Comparison of ENCODE assay signal across 8 mouse cellular contexts in genomic region chr4:46664123-46665009, GRCm38 (mm10). TPM values are rescaled to one million over a fixed set of nuclear protein-coding genes. Genes with fewer than 3 reads are reported as not detected.
DNase-seq lines count a peak whose midpoint lies in the region; ATAC-seq lines count a peak whose summit lies in the region.

No protein-coding gene starts in this region.

- peak; percentile 86 for ATAC-seq in forebrain, embryonic 14.5 days
- peak; percentile 84 for ATAC-seq in limb, embryonic 12.5 days (ENCODE audit: insufficient number of reproducible peaks, insufficient read depth, low FRiP score, low TSS enrichment, low read depth)
- peak; percentile 89 for ATAC-seq in stomach, embryonic 14.5 days (ENCODE audit: insufficient number of reproducible peaks, insufficient read depth, low FRiP score, low read depth)

- intact Hi-C loops in heart, postnatal 25 days (cut with DNase I) = no loop called here

- H3K9me3 ChIP-seq in forebrain, embryonic 14.5 days (replicated peaks; ENCODE audit: control insufficient read depth, low read length) = no peaks in the 10 kb centered on the region
- H3K9me3 ChIP-seq in limb, embryonic 12.5 days = 0 out of 2 replicates have a peak, but pooled peaks cover 7% of the 10 kb centered on the region
- no peaks in the 10 kb centered on the region for H3K9me3 ChIP-seq in stomach, embryonic 14.5 days (ENCODE audit: control insufficient read depth, low read depth, low read length)

- peak overlapping the region; percentile 28 for H3K4me3 ChIP-seq in forebrain, embryonic 14.5 days (ENCODE audit: low read depth, low read length)
- peak overlapping the region; percentile 43 for H3K4me3 ChIP-seq in limb, embryonic 12.5 days (replicated peaks)
- H3K4me3 ChIP-seq in stomach, embryonic 14.5 days (ENCODE audit: low read depth, low read length) = peak overlapping the region; percentile 40

- H3K27ac ChIP-seq in forebrain, embryonic 14.5 days (ENCODE audit: low read depth, low read length) = no peak overlapping the region; the same call in 1 of the 2 replicates
- H3K27ac ChIP-seq in limb, embryonic 12.5 days = peak overlapping the region; percentile 94
- H3K27ac ChIP-seq in stomach, embryonic 14.5 days (ENCODE audit: low read length) = peak overlapping the region; percentile 81

- H3K4me1 ChIP-seq in forebrain, embryonic 14.5 days (ENCODE audit: control insufficient read depth, insufficient read depth, low read length) = 0 out of 2 replicates have a peak, but pooled peaks cover 2% of the 10 kb centered on the region
- peaks cover 17% of the 10 kb centered on the region for H3K4me1 ChIP-seq in limb, embryonic 12.5 days (replicated peaks)
- peaks cover 6% of the 10 kb centered on the region; the same call in 1 of the 2 replicates for H3K4me1 ChIP-seq in stomach, embryonic 14.5 days (ENCODE audit: control insufficient read depth, insufficient read depth, low read length)

- peak; percentile 65 for DNase-seq in ES-CJ7 (ENCODE audit: low read depth, low spot score)
- DNase-seq in adrenal gland, adult 18-20 months (ENCODE audit: low spot score in 2 of 2) = peak; percentile 54 to 66
- DNase-seq in forebrain, embryonic 14.5 days (ENCODE audit: low spot score) = peak; percentile 63
- DNase-seq in heart, postnatal 25 days (ENCODE audit: low spot score) = peak; percentile 45
- peak; percentile 85 for DNase-seq in mesoderm, embryonic 11.5 days (ENCODE audit: low read depth, low spot score)
- no peak for DNase-seq in layer of hippocampus, adult 9-10 months (ENCODE audit: low spot score)

- peak overlapping the region; percentile 54 for H3K9ac ChIP-seq in forebrain, embryonic 14.5 days (ENCODE audit: low read length)
- H3K9ac ChIP-seq in limb, embryonic 12.5 days (replicated peaks) = peak overlapping the region; percentile 73
- peak overlapping the region; percentile 49 for H3K9ac ChIP-seq in stomach, embryonic 14.5 days (replicated peaks; ENCODE audit: low read depth, low read length)

- WGBS in forebrain, embryonic 14.5 days = 4% methylated on average over 34 of the region's 34 CpGs
- 2% methylated on average over 34 of the region's 34 CpGs for WGBS in limb, embryonic 12.5 days
- 2% methylated on average over 34 of the region's 34 CpGs for WGBS in stomach, embryonic 14.5 days

- H3K4me2 ChIP-seq in forebrain, embryonic 14.5 days (ENCODE audit: low read length) = peak overlapping the region; percentile 61
- H3K4me2 ChIP-seq in limb, embryonic 12.5 days = peak overlapping the region; percentile 77
- peak overlapping the region; percentile 75 for H3K4me2 ChIP-seq in stomach, embryonic 14.5 days (replicated peaks; ENCODE audit: low read depth, low read length)

- no peaks in the 10 kb centered on the region for H3K36me3 ChIP-seq in forebrain, embryonic 14.5 days (ENCODE audit: control insufficient read depth, insufficient read depth, low read length)
- no peaks in the 10 kb centered on the region for H3K36me3 ChIP-seq in limb, embryonic 12.5 days
- H3K36me3 ChIP-seq in stomach, embryonic 14.5 days (ENCODE audit: control insufficient read depth, insufficient read depth, low read length) = no peaks in the 10 kb centered on the region

- 0 out of 2 replicates have a peak, but pooled peaks cover 3% of the 10 kb centered on the region for H3K27me3 ChIP-seq in forebrain, embryonic 14.5 days (replicated peaks; ENCODE audit: control insufficient read depth, insufficient read depth, low read length)
- H3K27me3 ChIP-seq in limb, embryonic 12.5 days = peaks cover 6% of the 10 kb centered on the region; the same call in 1 of the 2 replicates
- H3K27me3 ChIP-seq in stomach, embryonic 14.5 days (ENCODE audit: control insufficient read depth, insufficient read depth, low read length) = no peaks in the 10 kb centered on the region

RNA-seq across cellular contexts. Expression of gene Tbc1d2, which starts 14.4 kb away (rescaled TPM):
- 1 to 10 TPM; 1.4 to 3.3 TPM for total RNA-seq in adrenal gland, adult 18-20 months (2021)
- polyA plus RNA-seq in forebrain, embryonic 14.5 days (2014; fragmentation: Nextera tagmentation; extraction: Ambion mirVana) = 0.47 and 0.62 TPM in 2 replicates
- 1 to 10 TPM; 1.2 to 1.5 TPM for total RNA-seq in heart, postnatal 25 days (2021)
- 1.9 and 2.1 TPM in 2 replicates for polyA plus RNA-seq in limb, embryonic 12.5 days (2016; fragmentation: Nextera tagmentation; extraction: Ambion mirVana)
- 2.2 and 2.3 TPM in 2 replicates for polyA plus RNA-seq in stomach, embryonic 14.5 days (2014; fragmentation: Nextera tagmentation; extraction: Ambion mirVana)
